Mouse (Mus musculus) hindbrain, embryonic 16.5 days (tissue): ENCODE data around the gene Gm9044. TPM values are rescaled to one million over a fixed set of nuclear protein-coding genes. Genes with fewer than 3 reads are reported as not detected.
"Not testable (repeated sequence)": the region's sequence is repeated elsewhere in the genome, so short reads cannot be mapped to it uniquely, and the experiment has no call there.

Experiments
- ATAC-seq: fragments of 200-750 bp; cut with Nextera tagmentation; 2 replicates; pipeline ENCODE4 v1.8.0; 2017; ENCODE audit warnings: moderate TSS enrichment, moderate library complexity
- H3K27ac ChIP-seq: fragments of 300-500 bp; sonication (generic); 2 replicates; pipeline ENCODE4 v1.5.1; 2014; ENCODE audit warnings: low read depth, mild to moderate bottlenecking, control low read depth, low read length, moderate library complexity
- H3K27me3 ChIP-seq: fragments of 300-500 bp; sonication (generic); replicated peaks from 2 replicates; pipeline ENCODE4 v1.6.1; 2014; ENCODE audit warnings: low read length; ENCODE audit not compliant: control insufficient read depth, insufficient read depth
- H3K36me3 ChIP-seq: fragments of 300-500 bp; sonication (generic); 2 replicates; pipeline ENCODE4 v1.6.1; 2014; ENCODE audit warnings: mild to moderate bottlenecking, low read length, moderate library complexity, mixed read lengths; ENCODE audit not compliant: control insufficient read depth, insufficient read depth
- H3K4me1 ChIP-seq: fragments of 300-500 bp; sonication (generic); 2 replicates; pipeline ENCODE4 v1.6.1; 2014; ENCODE audit warnings: low read depth, low read length; ENCODE audit not compliant: control insufficient read depth, insufficient read depth
- H3K4me2 ChIP-seq: fragments of 300-500 bp; sonication (generic); 2 replicates; pipeline ENCODE4 v1.6.1; 2014; ENCODE audit warnings: mild to moderate bottlenecking, low read length, control low read depth, moderate library complexity
- H3K4me3 ChIP-seq: fragments of 300-500 bp; sonication (generic); 2 replicates; pipeline ENCODE4 v1.5.1; 2014; ENCODE audit warnings: mild to moderate bottlenecking, low read length, control low read depth, moderate library complexity
- H3K9ac ChIP-seq: fragments of 300-500 bp; sonication (generic); 2 replicates; pipeline ENCODE4 v1.6.1; 2014; ENCODE audit warnings: low read depth, mild to moderate bottlenecking, control low read depth, low read length, moderate library complexity
- H3K9me3 ChIP-seq: fragments of 300-500 bp; sonication (generic); 2 replicates; pipeline ENCODE4 v1.6.1; 2014; ENCODE audit warnings: mild to moderate bottlenecking, low read length, moderate library complexity; ENCODE audit not compliant: control insufficient read depth
- WGBS: fragments of 180-500 bp; shearing (Covaris S2); extraction: QIAGEN DNeasy Blood & Tissue Kit; methylation state at CpG from one replicate; pipeline ENCODE4 v1.1.7; 2014; 5-methylcytosine and 5-hydroxymethylcytosine counted together
- polyA plus RNA-seq: library from polyadenylated mRNA; unstranded; fragments of >200 nt; fragmentation: Nextera tagmentation; extraction: Ambion mirVana; gene quantifications from 2 replicates; pipeline ENCODE4 v1.2.1, GENCODE M21; 2015

Gene Gm9044
- polyA plus RNA-seq, result not detected in 2 replicates

DNA sequence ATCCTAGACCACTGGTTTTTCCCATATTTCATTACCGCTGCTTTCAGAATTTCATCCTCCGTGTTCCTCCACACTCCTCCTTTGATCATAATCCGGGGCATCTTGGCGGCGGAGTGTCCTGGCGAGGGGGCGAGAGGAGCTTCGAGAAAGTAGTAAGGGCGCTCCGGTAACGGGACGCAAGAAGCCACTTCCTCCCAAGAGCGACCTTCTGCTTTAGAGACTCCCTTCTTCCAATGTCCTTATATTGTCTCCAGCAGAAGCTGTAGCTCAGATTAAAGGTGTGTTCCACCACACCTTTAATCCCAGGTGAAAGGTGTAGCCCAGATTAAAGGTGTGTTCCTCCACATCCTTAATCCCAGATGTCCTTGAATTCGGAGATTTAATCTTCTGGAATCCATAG, at the start of gene Gm9044:
Gm9044 (minus strand) TSS at position 101 of the 400 bp plus-strand sequence.
- not testable (repeated sequence) for H3K36me3 ChIP-seq, ATAC-seq, H3K4me3 ChIP-seq, H3K4me2 ChIP-seq, H3K27ac ChIP-seq, H3K9ac ChIP-seq, H3K9me3 ChIP-seq, H3K4me1 ChIP-seq, H3K27me3 ChIP-seq
- WGBS, result no CpG with 5 or more reads among the region's 14 CpGs

DNA sequence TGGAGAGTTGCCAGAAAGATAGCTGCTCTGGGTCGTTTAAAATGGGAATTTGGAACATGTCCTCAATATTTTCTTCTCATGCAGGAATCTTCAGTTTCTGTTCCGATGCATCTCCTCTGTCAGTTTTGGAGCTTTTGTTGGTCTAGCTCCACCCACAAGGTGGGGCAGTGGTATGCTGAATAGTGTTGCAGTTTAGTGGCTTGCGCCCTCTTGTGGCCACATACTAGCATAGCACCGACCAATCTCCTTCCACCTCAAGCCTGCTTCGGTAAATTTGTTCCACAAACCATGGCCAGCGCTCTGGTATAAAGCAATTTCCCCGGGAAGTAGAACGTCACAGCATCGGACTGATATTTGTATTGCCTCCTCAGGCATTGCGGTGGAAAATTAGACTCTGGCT, 38.2 kb upstream of the Gm9044 start:
- no peaks in the 10 kb centered on the region for H3K36me3 ChIP-seq
- H3K4me2 ChIP-seq, result peak overlapping the region; percentile 45
- no peak overlapping the region for H3K27ac ChIP-seq
- ATAC-seq, result peak; percentile 95
- no peaks in the 10 kb centered on the region for H3K27me3 ChIP-seq
- 4% methylated on average over 10 of the region's 10 CpGs for WGBS
- H3K9ac ChIP-seq, result no peak overlapping the region; the same call in none of the 2 replicates
- no peaks in the 10 kb centered on the region for H3K9me3 ChIP-seq
- 0 out of 2 replicates have a peak overlapping the region, but pooled peaks have one; percentile 4 for H3K4me3 ChIP-seq
- H3K4me1 ChIP-seq, result no peaks in the 10 kb centered on the region

DNA sequence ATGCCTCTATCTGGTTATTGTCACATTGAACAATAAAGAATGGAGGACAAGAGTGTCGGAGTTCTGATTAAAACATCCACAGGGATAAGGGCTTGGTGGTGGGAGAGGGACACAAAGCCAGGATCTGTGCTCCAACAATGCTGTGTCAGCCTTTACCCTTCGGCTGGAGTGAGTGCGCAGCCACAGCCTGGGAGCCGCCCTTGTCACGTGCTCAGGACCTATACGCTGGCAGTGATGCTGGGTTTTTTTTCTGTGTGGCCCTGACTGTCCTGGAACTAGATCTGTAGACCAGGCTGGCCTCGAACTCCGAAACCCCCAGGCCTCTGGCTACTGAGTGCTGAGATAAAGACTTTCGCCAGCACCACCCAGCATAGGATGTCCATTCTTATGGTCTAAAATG, 37.3 kb upstream of the Gm9044 start:
- no peaks in the 10 kb centered on the region for H3K27me3 ChIP-seq
- H3K36me3 ChIP-seq, result no peaks in the 10 kb centered on the region
- no peak overlapping the region for H3K4me3 ChIP-seq
- H3K4me2 ChIP-seq, result no peak overlapping the region
- no peaks in the 10 kb centered on the region for H3K9me3 ChIP-seq
- H3K9ac ChIP-seq, result no peak overlapping the region
- no peak overlapping the region for H3K27ac ChIP-seq
- no peaks in the 10 kb centered on the region for H3K4me1 ChIP-seq
- no peak for ATAC-seq
- 89% methylated on average over 9 of the region's 9 CpGs for WGBS

DNA sequence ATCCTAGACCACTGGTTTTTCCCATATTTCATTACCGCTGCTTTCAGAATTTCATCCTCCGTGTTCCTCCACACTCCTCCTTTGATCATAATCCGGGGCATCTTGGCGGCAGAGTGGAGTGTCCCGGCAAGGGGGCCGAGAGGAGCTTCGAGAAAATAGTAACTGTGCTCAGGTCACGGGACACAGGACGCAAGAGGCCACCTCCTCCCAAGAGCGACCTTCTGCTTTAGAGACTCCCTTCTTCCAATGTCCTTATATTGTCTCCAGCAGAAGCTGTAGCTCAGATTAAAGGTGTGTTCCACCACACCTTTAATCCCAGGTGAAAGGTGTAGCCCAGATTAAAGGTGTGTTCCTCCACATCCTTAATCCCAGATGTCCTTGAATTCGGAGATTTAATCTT, 21.8 kb upstream of the Gm9044 start, which contains the start of gene Gm9049:
Gm9049 (minus strand) TSS at position 101 of the 400 bp plus-strand sequence.
- not testable (repeated sequence) for H3K9me3 ChIP-seq, H3K27ac ChIP-seq, H3K36me3 ChIP-seq, ATAC-seq, H3K9ac ChIP-seq, H3K4me3 ChIP-seq, H3K4me2 ChIP-seq, H3K27me3 ChIP-seq, H3K4me1 ChIP-seq
- no CpG with 5 or more reads among the region's 11 CpGs for WGBS

DNA sequence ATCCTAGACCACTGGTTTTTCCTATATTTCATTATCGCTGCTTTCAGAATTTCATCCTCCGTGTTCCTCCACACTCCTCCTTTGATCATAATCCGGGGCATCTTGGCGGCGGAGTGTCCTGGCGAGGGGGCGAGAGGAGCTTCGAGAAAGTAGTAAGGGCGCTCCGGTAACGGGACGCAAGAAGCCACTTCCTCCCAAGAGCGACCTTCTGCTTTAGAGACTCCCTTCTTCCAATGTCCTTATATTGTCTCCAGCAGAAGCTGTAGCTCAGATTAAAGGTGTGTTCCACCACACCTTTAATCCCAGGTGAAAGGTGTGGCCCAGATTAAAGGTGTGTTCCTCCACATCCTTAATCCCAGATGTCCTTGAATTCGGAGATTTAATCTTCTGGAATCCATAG, 16.4 kb upstream of the Gm9044 start, which contains the start of gene Gm9048:
Gm9048 (minus strand) TSS at position 101 of the 400 bp plus-strand sequence.
- not testable (repeated sequence) for H3K9ac ChIP-seq, H3K36me3 ChIP-seq, H3K9me3 ChIP-seq, H3K4me2 ChIP-seq, H3K27me3 ChIP-seq, H3K4me1 ChIP-seq, ATAC-seq, H3K27ac ChIP-seq, H3K4me3 ChIP-seq
- 100% methylated on average over 1 of the region's 14 CpGs for WGBS

DNA sequence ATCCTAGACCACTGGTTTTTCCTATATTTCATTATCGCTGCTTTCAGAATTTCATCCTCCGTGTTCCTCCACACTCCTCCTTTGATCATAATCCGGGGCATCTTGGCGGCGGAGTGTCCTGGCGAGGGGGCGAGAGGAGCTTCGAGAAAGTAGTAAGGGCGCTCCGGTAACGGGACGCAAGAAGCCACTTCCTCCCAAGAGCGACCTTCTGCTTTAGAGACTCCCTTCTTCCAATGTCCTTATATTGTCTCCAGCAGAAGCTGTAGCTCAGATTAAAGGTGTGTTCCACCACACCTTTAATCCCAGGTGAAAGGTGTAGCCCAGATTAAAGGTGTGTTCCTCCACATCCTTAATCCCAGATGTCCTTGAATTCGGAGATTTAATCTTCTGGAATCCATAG, 10.9 kb upstream of the Gm9044 start, which contains the start of gene Gm9046:
Gm9046 (minus strand) TSS at position 101 of the 400 bp plus-strand sequence.
- H3K27me3 ChIP-seq, H3K9ac ChIP-seq, ATAC-seq, H3K9me3 ChIP-seq, H3K4me3 ChIP-seq, H3K4me2 ChIP-seq, H3K27ac ChIP-seq, H3K36me3 ChIP-seq, H3K4me1 ChIP-seq: not testable (repeated sequence)
- no CpG with 5 or more reads among the region's 14 CpGs for WGBS

DNA sequence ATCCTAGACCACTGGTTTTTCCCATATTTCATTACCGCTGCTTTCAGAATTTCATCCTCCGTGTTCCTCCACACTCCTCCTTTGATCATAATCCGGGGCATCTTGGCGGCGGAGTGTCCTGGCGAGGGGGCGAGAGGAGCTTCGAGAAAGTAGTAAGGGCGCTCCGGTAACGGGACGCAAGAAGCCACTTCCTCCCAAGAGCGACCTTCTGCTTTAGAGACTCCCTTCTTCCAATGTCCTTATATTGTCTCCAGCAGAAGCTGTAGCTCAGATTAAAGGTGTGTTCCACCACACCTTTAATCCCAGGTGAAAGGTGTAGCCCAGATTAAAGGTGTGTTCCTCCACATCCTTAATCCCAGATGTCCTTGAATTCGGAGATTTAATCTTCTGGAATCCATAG, 5.5 kb upstream of the Gm9044 start, which contains the start of gene Gm9045:
Gm9045 (minus strand) TSS at position 101 of the 400 bp plus-strand sequence.
- H3K27me3 ChIP-seq, ATAC-seq, H3K36me3 ChIP-seq, H3K4me3 ChIP-seq, H3K9me3 ChIP-seq, H3K27ac ChIP-seq, H3K4me2 ChIP-seq, H3K4me1 ChIP-seq, H3K9ac ChIP-seq: not testable (repeated sequence)
- WGBS, result no CpG with 5 or more reads among the region's 14 CpGs

DNA sequence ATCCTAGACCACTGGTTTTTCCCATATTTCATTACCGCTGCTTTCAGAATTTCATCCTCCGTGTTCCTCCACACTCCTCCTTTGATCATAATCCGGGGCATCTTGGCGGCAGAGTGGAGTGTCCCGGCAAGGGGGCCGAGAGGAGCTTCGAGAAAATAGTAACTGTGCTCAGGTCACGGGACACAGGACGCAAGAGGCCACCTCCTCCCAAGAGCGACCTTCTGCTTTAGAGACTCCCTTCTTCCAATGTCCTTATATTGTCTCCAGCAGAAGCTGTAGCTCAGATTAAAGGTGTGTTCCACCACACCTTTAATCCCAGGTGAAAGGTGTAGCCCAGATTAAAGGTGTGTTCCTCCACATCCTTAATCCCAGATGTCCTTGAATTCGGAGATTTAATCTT, 5.3 kb downstream of the Gm9044 start, which contains the start of gene Gm9040:
Gm9040 (minus strand) TSS at position 101 of the 400 bp plus-strand sequence.
- H3K4me3 ChIP-seq, ATAC-seq, H3K9ac ChIP-seq, H3K36me3 ChIP-seq, H3K4me1 ChIP-seq, H3K27ac ChIP-seq, H3K9me3 ChIP-seq, H3K4me2 ChIP-seq, H3K27me3 ChIP-seq: not testable (repeated sequence)
- WGBS, result no CpG with 5 or more reads among the region's 11 CpGs

DNA sequence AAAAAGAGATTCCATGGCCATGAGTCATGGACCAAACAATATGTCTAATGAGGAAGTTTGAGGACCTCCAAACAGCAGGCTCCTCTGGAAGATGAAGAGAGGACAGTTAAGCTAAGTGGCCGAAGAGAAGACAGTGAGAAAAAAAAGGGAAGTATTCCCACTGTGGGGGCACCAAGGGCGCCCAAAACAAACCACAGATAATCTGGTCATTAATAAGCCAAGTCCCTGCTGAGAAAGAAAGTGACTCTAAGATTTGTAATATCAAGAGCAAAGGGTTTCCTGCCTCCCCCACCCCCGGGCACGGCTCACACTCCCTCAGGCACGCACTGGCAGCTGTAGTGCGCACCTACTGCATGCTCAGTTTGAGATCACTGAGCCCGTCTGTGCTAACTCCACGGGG, 13.2 kb downstream of the Gm9044 start:
- 87% methylated on average over 8 of the region's 8 CpGs for WGBS
- ATAC-seq, result no peak
- no peaks in the 10 kb centered on the region for H3K4me1 ChIP-seq
- no peak overlapping the region for H3K9ac ChIP-seq
- H3K27me3 ChIP-seq, result no peaks in the 10 kb centered on the region
- no peaks in the 10 kb centered on the region for H3K36me3 ChIP-seq
- no peak overlapping the region for H3K4me2 ChIP-seq
- no peaks in the 10 kb centered on the region for H3K9me3 ChIP-seq
- no peak overlapping the region for H3K27ac ChIP-seq
- no peak overlapping the region for H3K4me3 ChIP-seq
